Mouse (Mus musculus): ENCODE data around the gene Hfe2. TPM values are rescaled to one million over a fixed set of nuclear protein-coding genes. Genes with fewer than 3 reads are reported as not detected.
A peak's percentile ranks its signal among the peaks of the same experiment; 100 is the strongest.
"Not testable (repeated sequence)": the region's sequence is repeated elsewhere in the genome, so short reads cannot be mapped to it uniquely, and the experiment has no call there.

Gene Hfe2
- 0.70 and 2.5 TPM in 2 replicates for polyA plus RNA-seq (2016; fragmentation: Nextera tagmentation; extraction: Ambion mirVana)

DNA sequence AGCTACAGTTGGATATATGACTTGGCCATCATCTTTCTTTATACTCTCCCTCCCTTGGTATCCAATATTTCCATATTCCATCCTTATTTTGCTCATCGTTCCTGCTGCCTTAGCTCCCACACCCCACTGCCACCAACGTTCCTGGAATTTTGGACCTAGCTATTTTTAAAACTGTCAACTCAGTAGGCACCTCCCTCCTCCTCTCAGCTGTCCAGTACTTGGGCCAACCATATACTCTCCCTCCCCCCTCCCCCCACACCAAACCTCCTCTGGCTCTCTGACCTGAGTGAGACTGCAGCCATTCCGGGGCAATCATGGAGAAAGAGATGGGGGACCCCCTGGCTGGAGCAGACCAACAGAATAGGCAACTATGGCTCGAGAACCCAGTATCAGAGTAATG lies at the start of gene Hfe2:
Gene Hfe2, plus strand, starts transcription at position 259 of the 400 bp plus-strand sequence.
- Histone ChIP-seq H3K27me3 (peaks cover 39% of the 10 kb centered on the region), H3K9ac (no peak within 1 kb of the TSS), H3K4me3 (no peak within 1 kb of the TSS), H3K36me3 (no peaks in the 10 kb centered on the region), H3K4me2 (replicated peaks) (no peak within 1 kb of the TSS), H3K27ac (no peak within 1 kb of the TSS), H3K9me3 (replicated peaks) (no peaks in the 10 kb centered on the region), H3K4me1 (peaks cover 11% of the 10 kb centered on the region)
- no peak for ATAC-seq (ENCODE audit: low FRiP score)
- 85% methylated on average over 4 of the region's 4 CpGs for WGBS

DNA sequence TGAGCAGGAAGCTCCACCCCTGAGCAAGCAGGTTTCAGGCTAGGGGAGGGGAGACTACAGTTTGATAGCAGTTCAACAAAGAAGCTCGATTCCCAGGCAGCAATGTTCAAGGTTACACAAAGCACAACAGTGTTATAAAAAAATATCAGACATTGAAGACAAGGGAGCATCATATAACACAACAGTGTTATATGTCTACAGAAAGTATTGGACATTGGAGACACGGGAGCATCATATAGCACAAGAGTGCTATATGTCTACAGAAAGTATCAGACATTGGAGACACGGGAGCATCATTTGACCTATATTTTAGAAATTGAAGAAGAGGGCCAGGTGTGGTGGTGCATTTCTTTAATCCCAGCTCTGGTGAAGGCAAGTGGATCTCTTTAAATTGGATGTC lies 47.9 kb upstream of the Hfe2 start:
- H3K36me3 ChIP-seq: no peaks in the 10 kb centered on the region
- H3K4me2 ChIP-seq (replicated peaks): no peak overlapping the region
- no peak overlapping the region for H3K27ac ChIP-seq
- 58% methylated on average over 3 of the region's 3 CpGs for whole genome bisulfite sequencing
- H3K4me1 ChIP-seq: peaks cover 6% of the 10 kb centered on the region
- H3K27me3 ChIP-seq: peaks cover 79% of the 10 kb centered on the region
- no peak overlapping the region for H3K9ac ChIP-seq
- no peaks in the 10 kb centered on the region for H3K9me3 ChIP-seq (replicated peaks)
- no peak overlapping the region for H3K4me3 ChIP-seq
- no peak for ATAC-seq (ENCODE audit: low FRiP score)

DNA sequence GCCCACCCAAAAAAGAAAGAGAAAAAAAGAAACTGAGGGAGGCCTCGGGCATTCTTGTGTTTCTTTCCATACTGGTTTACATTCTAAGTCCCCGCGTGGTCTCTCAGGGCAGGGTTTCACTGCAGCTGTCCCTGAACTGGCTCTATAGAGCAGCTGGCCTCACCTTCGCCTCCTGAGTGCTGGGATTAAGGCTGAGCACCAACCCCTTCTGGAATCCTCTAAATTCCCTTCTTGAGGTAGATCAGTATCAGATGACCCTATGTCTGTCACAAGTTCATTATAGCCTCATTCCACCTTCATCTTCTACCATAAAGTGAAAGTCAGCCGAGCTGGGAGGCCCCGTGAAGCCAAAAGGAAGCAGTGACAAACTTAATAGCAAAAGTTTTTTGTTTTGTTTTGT lies 47.4 kb upstream of the Hfe2 start:
- Histone ChIP-seq H3K9ac (no peak overlapping the region), H3K4me3 (no peak overlapping the region), H3K27me3 (peaks cover 75% of the 10 kb centered on the region), H3K4me2 (replicated peaks) (no peak overlapping the region), H3K4me1 (peaks cover 6% of the 10 kb centered on the region), H3K27ac (no peak overlapping the region), H3K9me3 (replicated peaks) (no peaks in the 10 kb centered on the region), H3K36me3 (no peaks in the 10 kb centered on the region)
- WGBS: 64% methylated on average over 6 of the region's 6 CpGs
- no peak for ATAC-seq (ENCODE audit: low FRiP score)

DNA sequence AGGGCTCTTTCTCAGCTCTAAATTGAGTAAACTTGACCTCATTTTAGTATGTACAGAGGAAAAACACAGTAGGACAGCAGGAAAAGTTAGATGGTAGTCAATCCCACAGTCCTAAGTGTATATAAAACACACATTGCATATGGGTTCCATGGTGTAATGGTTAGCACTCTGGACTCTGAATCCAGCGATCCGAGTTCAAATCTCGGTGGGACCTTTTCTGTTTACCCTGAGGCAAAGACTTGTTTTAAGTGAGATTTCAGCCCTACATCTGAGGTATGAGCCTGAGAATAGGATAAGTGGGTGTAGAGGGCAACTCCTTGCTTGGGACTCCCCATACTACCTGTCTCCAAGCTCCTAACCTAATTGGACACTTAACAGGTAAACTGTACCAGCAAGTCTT lies 45.7 kb upstream of the Hfe2 start:
- no peak overlapping the region for H3K4me2 ChIP-seq (replicated peaks)

DNA sequence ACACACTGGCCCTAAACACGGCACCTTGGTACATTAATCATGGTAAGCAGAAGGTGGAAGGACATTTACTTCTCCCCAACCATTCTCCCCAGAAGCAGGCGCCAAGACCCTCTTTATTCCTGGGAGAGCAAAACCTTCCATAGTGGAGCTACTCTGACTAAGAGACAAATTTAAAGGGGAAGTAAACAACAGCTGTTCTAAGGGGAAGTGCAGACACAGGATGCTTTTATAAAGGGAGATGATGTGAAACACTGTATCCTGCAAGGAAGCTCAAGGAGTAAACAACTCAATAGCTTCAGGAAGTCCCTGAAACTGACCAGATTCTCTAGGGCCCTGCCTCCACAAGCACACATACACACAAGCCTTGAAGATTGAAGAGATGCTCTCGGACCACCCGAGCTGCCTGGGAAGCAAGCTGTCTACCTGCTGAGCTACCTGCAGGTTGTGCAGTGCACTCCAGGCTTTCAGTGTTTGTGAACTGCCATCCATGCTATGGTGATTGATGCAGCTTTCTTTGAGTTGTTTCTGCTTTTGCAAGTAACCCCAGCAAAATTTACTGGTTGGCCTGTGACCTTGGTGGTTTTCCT lies 44.2 kb upstream of the Hfe2 start:
- Histone ChIP-seq H3K9ac (no peak overlapping the region), H3K27me3 (peaks cover 64% of the 10 kb centered on the region), H3K4me2 (replicated peaks) (no peak overlapping the region), H3K9me3 (replicated peaks) (no peaks in the 10 kb centered on the region), H3K36me3 (no peaks in the 10 kb centered on the region), H3K4me1 (no peaks in the 10 kb centered on the region), H3K4me3 (no peak overlapping the region), H3K27ac (no peak overlapping the region)
- 82% methylated on average over 4 of the region's 4 CpGs for WGBS
- no peak for ATAC-seq (ENCODE audit: low FRiP score)

More for the DNA sequence above, 45.7 kb upstream of the Hfe2 start:
- no peaks in the 10 kb centered on the region for H3K9me3 ChIP-seq (replicated peaks)
- H3K36me3 ChIP-seq: no peaks in the 10 kb centered on the region
- peaks cover 70% of the 10 kb centered on the region for H3K27me3 ChIP-seq
- 33% methylated on average over 3 of the region's 3 CpGs for WGBS
- ATAC-seq (ENCODE audit: low FRiP score): no peak
- no peak overlapping the region for H3K9ac ChIP-seq
- H3K4me3 ChIP-seq: no peak overlapping the region
- peaks cover 6% of the 10 kb centered on the region for H3K4me1 ChIP-seq
- H3K27ac ChIP-seq: no peak overlapping the region

DNA sequence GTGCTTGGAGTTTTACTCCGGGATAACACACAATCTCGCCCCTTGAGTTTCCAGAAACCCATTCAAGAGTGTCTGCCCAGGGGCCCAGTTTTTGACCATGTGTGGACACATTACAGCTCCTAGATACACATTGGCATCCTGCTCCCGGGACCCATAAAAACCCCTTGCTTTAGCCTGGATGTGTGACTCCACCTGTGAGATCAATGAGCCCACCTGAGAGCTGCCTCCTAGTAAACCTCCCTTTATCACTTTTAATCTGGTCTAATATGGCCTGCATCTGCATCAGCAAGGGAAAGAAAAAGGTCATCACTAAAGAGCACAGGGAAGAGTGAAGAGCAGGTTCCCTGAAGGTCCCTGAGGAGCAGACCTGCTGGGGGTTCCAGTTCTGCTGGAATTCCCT lies 43.1 kb upstream of the Hfe2 start:
- no peak overlapping the region for H3K4me2 ChIP-seq (replicated peaks)

DNA sequence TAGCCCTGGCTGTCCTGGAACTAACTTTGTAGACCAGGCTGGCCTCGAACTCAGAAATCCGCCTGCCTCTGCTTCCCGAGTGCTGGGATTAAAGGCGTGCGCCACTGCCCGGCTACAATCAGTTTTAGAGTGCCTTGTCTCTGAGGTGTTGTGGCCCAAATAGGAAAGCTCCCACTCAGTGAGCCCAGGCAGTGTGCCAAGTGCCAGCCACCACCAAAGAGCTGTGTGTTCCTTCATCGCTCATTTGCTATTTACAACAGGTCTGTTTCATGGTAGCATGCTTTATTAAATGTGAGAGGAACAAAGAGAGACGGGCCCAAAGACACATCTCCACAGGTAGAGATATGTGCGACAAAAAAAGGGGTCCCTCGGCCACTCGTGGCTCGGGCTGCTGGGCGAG lies 42.5 kb upstream of the Hfe2 start:
- peaks cover 50% of the 10 kb centered on the region for H3K27me3 ChIP-seq
- no peak overlapping the region for H3K4me3 ChIP-seq
- H3K9me3 ChIP-seq (replicated peaks): no peaks in the 10 kb centered on the region
- no peak for ATAC-seq (ENCODE audit: low FRiP score)
- WGBS: 86% methylated on average over 13 of the region's 13 CpGs
- H3K4me1 ChIP-seq: 0 out of 2 replicates have a peak, but pooled peaks cover 3% of the 10 kb centered on the region
- H3K27ac ChIP-seq: no peak overlapping the region
- H3K4me2 ChIP-seq (replicated peaks): no peak overlapping the region
- no peak overlapping the region for H3K9ac ChIP-seq
- H3K36me3 ChIP-seq: no peaks in the 10 kb centered on the region

More for the DNA sequence above, 43.1 kb upstream of the Hfe2 start:
- no peaks in the 10 kb centered on the region for H3K36me3 ChIP-seq
- H3K27ac ChIP-seq: no peak overlapping the region
- H3K4me1 ChIP-seq: no peaks in the 10 kb centered on the region
- ATAC-seq (ENCODE audit: low FRiP score): no peak
- 84% methylated on average over 3 of the region's 3 CpGs for WGBS
- no peak overlapping the region for H3K4me3 ChIP-seq
- no peak overlapping the region for H3K9ac ChIP-seq
- peaks cover 55% of the 10 kb centered on the region for H3K27me3 ChIP-seq
- H3K9me3 ChIP-seq (replicated peaks): no peaks in the 10 kb centered on the region

DNA sequence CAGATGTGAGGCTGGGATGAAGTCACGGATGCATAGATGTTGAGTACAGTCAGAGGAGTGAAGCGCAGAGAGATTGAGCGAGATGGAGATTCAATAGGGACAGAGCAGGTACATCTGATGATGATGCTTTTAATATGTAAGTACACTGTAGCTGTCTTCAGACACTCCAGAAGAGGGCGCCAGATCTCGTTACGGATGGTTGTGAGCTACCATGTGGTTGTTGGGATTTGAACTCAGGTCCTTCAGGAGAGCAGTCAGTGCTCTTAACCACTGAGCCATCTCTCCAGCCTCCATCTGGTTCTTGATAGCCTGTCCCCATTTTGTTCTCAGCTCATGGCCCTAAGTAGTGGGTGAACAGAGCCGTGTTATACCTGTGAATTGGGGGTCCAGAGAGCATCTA lies 41.9 kb upstream of the Hfe2 start:
- not testable (repeated sequence) for H3K9ac ChIP-seq; ATAC-seq (ENCODE audit: low FRiP score); H3K4me3 ChIP-seq; H3K27ac ChIP-seq; H3K4me2 ChIP-seq (replicated peaks); H3K36me3 ChIP-seq; H3K9me3 ChIP-seq (replicated peaks); H3K4me1 ChIP-seq
- 52% methylated on average over 7 of the region's 7 CpGs for WGBS
- peaks cover 44% of the 10 kb centered on the region for H3K27me3 ChIP-seq

DNA sequence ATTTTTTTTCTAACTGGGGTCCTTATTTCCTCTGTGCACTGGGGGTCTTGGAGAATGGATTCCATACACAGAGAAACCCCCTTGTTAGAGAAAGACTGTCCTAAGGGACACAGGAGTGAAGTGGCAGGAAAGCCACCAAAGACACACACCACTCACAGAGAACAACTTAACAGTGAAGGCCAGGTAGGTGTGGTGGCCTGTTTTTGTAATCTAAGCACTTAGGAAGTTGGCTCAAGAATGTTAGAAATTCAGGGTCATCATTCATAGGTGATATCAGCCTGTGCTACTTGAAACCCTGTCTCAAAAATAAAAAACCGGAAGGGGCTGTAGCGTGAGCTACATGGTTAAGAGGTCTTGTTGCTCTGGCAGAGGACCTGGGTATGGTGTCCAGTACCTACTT lies 41.0 kb upstream of the Hfe2 start:
- 97% methylated on average over 2 of the region's 2 CpGs for WGBS
- Histone ChIP-seq H3K27ac (no peak overlapping the region), H3K27me3 (peaks cover 38% of the 10 kb centered on the region), H3K9ac (no peak overlapping the region), H3K4me2 (replicated peaks) (no peak overlapping the region), H3K36me3 (no peaks in the 10 kb centered on the region), H3K4me3 (no peak overlapping the region), H3K9me3 (replicated peaks) (no peaks in the 10 kb centered on the region), H3K4me1 (peaks cover 6% of the 10 kb centered on the region; the same call in 1 of the 2 replicates)
- no peak for ATAC-seq (ENCODE audit: low FRiP score)

DNA sequence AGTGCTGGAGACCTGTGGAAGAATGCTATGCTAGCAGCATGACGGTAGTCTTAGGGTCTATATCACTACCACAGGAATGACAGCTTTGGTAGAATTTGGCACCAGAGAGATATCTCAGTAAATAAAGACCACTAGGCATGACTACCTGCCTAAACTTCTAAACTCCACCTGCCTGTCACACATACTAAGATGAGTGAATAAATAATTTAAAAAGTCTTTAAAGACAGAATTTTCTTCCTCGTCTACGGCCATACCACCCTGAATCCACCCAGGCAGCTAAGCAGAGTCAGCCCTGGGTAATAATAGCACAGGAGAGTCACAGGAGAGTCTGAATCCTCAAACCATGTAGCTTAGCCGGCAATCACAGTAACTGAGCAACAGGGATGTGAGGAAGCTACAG lies 40.1 kb upstream of the Hfe2 start:
- no peak overlapping the region for H3K27ac ChIP-seq
- no peak overlapping the region for H3K4me2 ChIP-seq (replicated peaks)
- H3K9ac ChIP-seq: no peak overlapping the region
- H3K36me3 ChIP-seq: no peaks in the 10 kb centered on the region
- no peak for ATAC-seq (ENCODE audit: low FRiP score)
- H3K27me3 ChIP-seq: peaks cover 32% of the 10 kb centered on the region
- no peaks in the 10 kb centered on the region for H3K9me3 ChIP-seq (replicated peaks)
- peaks cover 6% of the 10 kb centered on the region; the same call in 1 of the 2 replicates for H3K4me1 ChIP-seq
- no peak overlapping the region for H3K4me3 ChIP-seq
- WGBS: 76% methylated on average over 4 of the region's 4 CpGs

DNA sequence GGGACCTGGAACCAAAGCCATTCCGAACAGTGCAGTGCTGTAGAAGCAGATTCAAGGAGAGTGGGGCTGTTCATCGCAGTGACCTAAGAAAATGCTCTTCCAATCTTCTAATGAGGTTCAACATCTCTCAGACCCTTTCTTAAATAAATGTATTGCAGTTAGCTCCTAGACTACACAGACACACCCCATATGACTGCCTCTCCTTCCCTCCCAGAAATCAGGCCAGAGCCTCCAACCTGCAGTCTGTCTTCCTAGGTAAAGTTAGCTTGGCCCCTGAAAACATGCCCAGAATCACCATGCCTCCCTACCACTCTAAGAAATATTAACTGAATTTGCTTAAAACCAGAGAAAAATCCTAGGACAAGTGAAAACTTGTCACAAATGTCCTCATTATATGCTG lies 39.6 kb upstream of the Hfe2 start:
- Histone ChIP-seq H3K27me3 (peaks cover 32% of the 10 kb centered on the region), H3K36me3 (no peaks in the 10 kb centered on the region), H3K9me3 (replicated peaks) (no peaks in the 10 kb centered on the region), H3K27ac (no peak overlapping the region), H3K9ac (no peak overlapping the region), H3K4me3 (no peak overlapping the region), H3K4me2 (replicated peaks) (no peak overlapping the region), H3K4me1 (peaks cover 6% of the 10 kb centered on the region; the same call in 1 of the 2 replicates)
- WGBS: 82% methylated on average over 2 of the region's 2 CpGs
- ATAC-seq (ENCODE audit: low FRiP score): no peak

DNA sequence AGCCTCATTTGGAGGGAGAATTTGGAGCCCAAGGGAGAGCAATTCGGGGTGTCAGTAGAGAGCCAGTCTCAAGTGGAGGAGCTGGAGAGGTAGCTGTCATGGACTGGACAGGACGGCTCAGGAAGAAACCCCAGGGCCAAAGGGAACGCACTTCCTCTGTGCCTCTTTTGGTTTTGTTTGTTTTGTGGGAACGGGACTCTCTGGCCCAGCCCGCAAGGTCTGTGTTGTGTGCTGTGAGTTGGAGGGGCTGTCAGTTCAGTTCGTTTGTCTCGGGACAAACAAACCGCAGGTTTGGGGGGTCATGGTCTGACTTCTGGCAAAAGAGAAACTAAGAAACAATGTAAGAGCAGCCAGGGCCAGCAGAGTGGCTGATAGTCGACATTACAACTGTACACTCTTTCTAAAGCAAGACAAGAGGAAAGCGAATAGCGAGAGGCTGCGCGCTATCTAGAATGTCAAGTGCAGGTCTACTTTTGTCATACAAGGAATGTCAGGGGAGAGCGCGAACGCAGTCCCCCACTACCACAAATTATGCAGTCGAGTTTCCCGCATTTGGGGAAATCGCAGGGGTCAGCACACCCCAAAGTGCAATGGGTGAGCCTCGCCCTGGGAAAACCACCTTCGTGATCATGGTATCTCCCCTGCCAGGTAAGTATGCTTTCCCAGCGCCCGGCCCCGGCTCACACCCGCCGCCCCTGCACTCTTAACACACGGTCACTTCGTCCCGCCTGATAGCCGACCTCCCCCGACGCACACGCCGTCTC lies 38.7 kb upstream of the Hfe2 start:
- 4% methylated on average over 5 of the region's 34 CpGs for WGBS
- H3K27me3 ChIP-seq: peaks cover 28% of the 10 kb centered on the region
- ATAC-seq (ENCODE audit: low FRiP score): peak; percentile 0

More for the DNA sequence above, 38.7 kb upstream of the Hfe2 start:
- H3K36me3 ChIP-seq; H3K4me1 ChIP-seq; H3K9ac ChIP-seq; H3K9me3 ChIP-seq (replicated peaks); H3K4me3 ChIP-seq; H3K4me2 ChIP-seq (replicated peaks); H3K27ac ChIP-seq: not testable (repeated sequence)

All from hindbrain, embryonic 12.5 days (tissue).